Mouse (Mus musculus) CH12.LX (cell line): ENCODE results near the gene Gm20388.

ENCODE experiments used
- CTCF ChIP-seq, 2 experiments: IDR thresholded peaks in 1 of 2; conservative IDR thresholded peaks in 1 of 2; 2 replicates each; pipeline ENCODE4 v1.5.1; 2011 to 2012; ENCODE audit warnings: low read depth in 2 of 2, low read length in 2 of 2, improper control_type of control experiment in 1 of 2, inconsistent platforms in 1 of 2, mild to moderate bottlenecking in 1 of 2, moderate library complexity in 1 of 2
- ELF1 ChIP-seq: IDR thresholded peaks from 2 replicates; pipeline ENCODE4 v1.6.1; 2014; ENCODE audit warnings: low read depth, mild to moderate bottlenecking, inconsistent platforms, low read length, improper control_type of control experiment
- EP300 ChIP-seq: IDR thresholded peaks from 2 replicates; pipeline ENCODE4 v1.6.1; 2011; ENCODE audit warnings: low read length, improper control_type of control experiment
- MXI1 ChIP-seq: IDR thresholded peaks from 2 replicates; pipeline ENCODE4 v1.6.1; 2011; ENCODE audit warnings: mild to moderate bottlenecking, low read depth, low read length, improper control_type of control experiment
- POLR2A ChIP-seq: IDR thresholded peaks from 2 replicates; pipeline ENCODE4 v1.6.1; 2011; ENCODE audit warnings: low read depth, mild to moderate bottlenecking, improper control_type of control experiment, low read length
- TBP ChIP-seq: conservative IDR thresholded peaks from 2 replicates; pipeline ENCODE4 v1.6.1; 2011; ENCODE audit warnings: low read depth, low read length, improper control_type of control experiment
- TCF12 ChIP-seq: IDR thresholded peaks from 2 replicates; pipeline ENCODE4 v1.6.1; 2014; ENCODE audit warnings: low read depth, mild to moderate bottlenecking, inconsistent platforms, low read length, improper control_type of control experiment
- ZNF384 ChIP-seq: IDR thresholded peaks from 2 replicates; pipeline ENCODE4 v1.6.1; 2012; ENCODE audit warnings: low read depth, low read length, improper control_type of control experiment, inconsistent platforms

DNA sequence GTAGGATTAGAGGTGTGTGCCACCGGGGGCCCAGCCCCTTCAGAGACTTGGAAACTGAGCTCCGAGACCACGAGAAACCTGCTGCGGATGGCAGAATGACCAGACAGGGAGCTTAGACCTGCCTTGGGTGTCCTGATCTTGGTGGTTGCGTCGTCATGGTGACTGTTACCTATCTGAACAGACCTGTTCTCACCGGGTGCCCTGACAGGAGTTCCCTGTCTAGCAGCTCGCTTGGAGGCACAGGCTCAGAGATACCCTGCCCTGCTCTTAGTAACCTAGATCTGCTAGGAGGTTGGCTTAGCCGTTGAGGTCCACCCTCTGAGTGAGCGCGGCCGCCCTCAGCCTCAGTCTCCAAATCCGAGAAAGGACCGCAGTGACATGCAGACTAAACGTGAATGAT, 609.6 kb downstream of the Gm20388 start:
- TF ChIP-seq CTCF (conservative IDR thresholded peaks at IDR 0.05 in 1 of 2, IDR thresholded peaks at IDR 0.05 in 1 of 2; ENCODE audit: low read depth in 2 of 2, low read length in 2 of 2) (no peak), EP300 (no peak), TCF12 (no peak), TBP (no peak), POLR2A (no peak), ELF1 (no peak), ZNF384 (no peak), MXI1 (no peak)
